Mouse (Mus musculus) subcutaneous adipose tissue, adult 2 months (tissue): Measurements from ENCODE around the gene Catsperg1. TPM values are rescaled to one million over a fixed set of nuclear protein-coding genes. Genes with fewer than 3 reads are reported as not detected.

Source experiments
- polyA plus RNA-seq: library from polyadenylated mRNA; depleted of rRNA; stranded (reverse); fragments of >200 nt; gene quantifications from 2 replicates; pipeline ENCODE4 v1.2.3, GENCODE M21; 2012; ENCODE audit warnings: low replicate concordance; rRNA removed

Catsperg1 gene
- polyA plus RNA-seq: 5.4 and 7.0 TPM in 2 replicates

DNA sequence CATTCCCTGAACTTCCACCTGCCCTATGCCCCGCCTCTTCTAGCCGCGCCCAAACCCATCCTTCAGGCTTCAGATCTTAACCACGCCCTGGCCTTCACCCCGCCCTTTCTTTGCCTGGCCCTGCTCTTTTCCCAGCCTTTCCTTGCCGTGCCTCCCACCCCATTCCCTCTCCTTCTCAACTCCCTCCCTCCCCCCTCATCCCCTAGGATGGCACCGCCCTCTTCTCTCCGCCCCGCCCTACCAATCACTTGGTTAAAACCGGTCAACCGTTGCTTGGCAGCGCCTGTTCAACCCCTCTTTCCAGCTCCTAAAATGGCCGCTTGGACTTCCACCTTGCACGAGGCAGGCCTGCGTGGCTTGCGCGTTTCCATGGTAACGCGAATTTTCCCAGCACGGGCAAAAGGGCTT, at the start of gene Catsperg1:
Catsperg1 (minus strand) TSS at position 361 of the 408 bp plus-strand sequence.

DNA sequence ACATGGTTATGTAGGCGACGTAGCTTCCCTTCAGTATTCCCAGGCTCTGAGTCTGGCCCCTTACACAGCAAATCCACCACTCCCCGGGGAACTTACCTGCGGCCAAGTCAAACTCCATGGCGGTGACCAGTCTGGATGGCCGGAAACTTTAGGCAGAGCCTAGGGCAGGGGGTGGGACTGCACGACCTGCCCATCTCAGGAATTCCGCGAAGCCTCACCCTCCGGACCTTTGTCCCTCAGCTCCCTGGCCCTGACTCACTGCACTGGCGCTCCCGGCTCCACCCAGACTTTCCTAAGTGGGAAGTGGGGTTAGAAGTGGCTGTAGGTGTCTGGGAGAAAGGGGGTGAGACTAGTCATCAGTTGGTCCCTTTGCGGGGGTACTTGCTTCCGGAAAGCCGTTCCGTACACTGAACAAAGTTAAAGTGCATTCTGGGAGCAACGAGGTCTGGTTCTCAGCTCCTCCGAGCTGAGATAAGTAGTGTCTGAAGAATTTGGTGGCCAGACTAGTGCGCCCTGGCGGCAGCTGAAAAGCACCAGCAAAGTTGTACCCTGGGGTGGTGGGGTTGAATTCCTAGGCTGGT, 34.5 kb upstream of the Catsperg1 start, which contains the start of gene 2200002D01Rik:
2200002D01Rik (minus strand) TSS at position 206 of the 581 bp plus-strand sequence.

DNA sequence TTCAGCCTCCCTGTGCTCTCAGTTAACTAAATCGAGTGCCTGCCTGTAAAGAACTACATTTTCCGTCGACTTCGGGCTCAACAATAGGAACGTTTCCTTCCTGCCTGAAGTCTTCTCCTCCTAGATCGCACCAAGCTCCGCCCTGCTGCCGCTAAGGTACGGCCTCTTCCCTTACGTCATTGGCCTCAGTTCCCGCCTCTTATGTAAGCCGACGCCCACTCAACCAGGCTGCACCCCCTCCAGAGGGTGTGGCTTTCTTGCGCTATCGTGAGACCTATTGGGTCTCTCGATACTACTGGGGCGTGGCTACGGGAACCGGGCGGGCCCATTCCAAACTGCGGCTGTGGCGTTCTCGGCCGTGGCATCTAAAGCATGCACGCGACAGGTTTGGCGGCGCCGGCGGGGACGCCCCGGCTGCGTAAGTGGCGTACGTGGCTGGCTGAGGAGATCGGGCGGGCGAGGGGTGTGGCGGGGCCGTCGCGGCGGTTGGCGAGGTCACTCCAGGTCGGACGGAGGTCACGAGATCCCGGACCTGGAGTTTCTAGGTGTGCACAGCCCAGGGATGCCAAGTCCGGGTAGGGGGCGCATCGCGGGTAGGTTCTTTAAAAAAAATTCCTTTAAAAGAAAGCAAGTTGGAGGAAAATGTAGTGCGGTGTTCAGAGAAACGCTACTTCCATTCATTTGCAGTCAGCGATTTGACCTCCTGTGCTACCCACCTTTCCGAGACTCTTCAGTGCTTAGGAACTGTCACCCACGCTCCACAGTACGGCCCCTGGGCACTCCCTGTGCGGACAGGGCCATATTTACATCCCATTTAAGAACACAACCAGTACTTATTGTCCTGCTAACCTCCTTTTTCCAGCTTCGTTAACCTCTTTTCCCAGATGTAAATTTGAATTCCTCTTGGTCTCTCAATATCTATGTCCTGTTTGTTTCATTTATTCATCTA, 24.5 kb upstream of the Catsperg1 start, which contains the start of gene Yif1b:
Yif1b (plus strand) TSS at position 311 of the 949 bp plus-strand sequence.

DNA sequence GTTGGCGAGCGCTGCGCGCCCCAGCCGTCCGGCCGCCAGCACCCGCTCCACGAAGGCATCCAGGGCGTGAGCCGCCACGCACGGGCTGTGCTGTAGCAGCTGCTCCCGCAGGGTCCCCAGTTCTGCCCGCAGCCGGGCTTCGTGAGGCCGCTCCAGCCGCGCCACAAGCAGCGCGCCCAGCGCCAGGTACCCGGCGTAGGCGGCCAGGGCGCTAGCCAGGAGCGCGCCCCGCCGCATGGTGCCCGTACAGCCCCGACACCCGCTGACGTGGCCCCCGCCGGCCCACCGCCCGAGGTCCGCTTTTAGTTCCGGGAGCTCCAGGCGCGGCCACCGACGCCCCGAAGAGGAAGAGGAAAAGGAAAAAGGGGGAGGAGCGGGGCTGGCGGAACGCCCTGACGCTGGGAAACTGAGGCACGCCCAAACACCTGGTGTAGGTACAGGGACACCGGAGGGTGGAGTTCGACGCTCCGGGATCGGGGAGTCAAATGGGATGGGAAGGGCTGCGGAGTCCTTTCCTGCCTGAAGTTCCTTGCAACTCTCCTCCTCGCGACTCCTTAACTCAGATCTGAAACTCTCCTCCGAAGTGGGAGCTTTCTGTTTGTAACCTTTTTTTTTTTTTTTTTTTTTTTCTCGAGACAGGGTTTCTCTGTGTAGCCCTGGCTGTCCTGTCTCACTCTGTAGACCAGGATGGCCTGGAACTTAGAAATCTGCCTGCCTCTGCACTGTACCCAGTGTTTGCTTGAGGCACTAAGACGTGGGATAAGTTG, 18.6 kb upstream of the Catsperg1 start, which contains the start of gene Kcnk6:
Kcnk6 (minus strand) TSS at position 269 of the 767 bp plus-strand sequence.

DNA sequence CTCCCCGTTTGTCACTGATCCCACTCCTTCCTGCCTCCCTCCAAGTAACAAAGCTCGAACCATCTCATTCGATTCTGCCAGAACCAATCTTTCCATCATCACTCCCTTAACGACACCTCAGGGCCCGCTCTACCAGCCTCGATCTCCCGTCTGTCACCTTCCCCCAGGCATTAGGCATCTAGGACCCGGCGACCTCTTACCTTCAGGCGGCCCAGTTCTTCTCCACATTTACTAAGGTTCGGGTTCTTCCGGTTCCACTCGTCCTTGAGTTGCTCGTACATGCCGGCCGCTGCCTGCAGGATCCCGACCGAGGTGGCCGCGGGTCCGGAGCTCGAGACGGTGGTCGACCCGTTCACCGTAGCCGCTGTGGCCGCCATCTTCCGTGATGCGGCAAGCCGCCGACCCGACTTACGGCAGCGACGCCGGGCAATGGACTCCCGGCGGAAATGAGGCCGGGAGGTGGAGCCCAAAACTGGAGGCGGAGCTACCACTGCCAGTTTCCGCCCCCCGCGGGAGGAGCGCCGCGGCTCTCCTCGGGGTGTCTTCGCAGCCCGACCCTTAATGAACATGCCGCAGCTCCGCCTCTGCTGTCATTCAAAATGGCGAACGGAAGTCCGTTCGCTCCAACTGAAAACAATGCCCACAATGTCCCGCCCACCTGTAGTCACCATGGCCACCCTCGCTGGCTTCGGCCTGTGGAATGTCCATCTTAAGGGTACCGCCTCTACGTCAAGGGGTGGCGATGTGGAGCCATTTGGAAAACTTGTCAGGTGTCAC, 33.6 kb downstream of the Catsperg1 start, which contains the start of gene Psmd8:
Psmd8 (minus strand) TSS at position 625 of the 777 bp plus-strand sequence.

DNA sequence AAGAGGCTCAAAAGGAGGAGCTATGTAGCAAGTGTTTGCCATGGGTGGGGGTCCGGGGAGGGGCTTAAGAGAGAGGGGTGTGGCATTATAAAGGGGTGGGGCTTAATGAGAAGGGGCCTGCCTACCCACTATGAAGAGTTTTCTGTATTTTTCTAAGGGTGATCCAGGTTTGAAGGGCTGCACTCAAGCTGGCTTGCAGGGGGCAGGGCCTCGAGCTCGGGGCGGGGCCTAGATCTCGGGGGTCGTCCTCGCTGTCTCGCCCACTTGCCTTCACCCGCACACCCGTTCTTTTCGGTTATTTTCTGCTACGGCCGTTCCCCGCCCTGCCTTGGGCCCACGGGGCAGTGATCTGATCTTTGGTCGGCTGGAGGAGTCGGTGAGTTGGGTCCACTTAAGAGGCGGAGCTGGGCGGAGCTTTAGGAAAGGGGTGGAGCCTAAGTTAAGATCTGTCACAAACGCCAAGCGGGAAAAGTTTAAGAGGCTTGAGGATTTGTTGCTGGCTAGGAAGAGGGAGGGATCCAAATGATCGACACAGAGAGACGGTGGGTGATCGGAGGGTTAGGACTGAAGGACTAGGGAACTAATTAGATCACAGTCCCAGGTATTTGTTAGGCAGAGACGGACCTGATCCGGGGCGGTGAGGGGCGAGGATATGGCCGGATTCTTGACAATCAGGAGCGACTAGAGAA, 43.6 kb downstream of the Catsperg1 start, which contains the start of the genes Ggn and Spred3:
Ggn (plus strand) TSS at position 145 of the 689 bp plus-strand sequence.
Spred3 (minus strand) TSS at position 346 of the 689 bp plus-strand sequence.

DNA sequence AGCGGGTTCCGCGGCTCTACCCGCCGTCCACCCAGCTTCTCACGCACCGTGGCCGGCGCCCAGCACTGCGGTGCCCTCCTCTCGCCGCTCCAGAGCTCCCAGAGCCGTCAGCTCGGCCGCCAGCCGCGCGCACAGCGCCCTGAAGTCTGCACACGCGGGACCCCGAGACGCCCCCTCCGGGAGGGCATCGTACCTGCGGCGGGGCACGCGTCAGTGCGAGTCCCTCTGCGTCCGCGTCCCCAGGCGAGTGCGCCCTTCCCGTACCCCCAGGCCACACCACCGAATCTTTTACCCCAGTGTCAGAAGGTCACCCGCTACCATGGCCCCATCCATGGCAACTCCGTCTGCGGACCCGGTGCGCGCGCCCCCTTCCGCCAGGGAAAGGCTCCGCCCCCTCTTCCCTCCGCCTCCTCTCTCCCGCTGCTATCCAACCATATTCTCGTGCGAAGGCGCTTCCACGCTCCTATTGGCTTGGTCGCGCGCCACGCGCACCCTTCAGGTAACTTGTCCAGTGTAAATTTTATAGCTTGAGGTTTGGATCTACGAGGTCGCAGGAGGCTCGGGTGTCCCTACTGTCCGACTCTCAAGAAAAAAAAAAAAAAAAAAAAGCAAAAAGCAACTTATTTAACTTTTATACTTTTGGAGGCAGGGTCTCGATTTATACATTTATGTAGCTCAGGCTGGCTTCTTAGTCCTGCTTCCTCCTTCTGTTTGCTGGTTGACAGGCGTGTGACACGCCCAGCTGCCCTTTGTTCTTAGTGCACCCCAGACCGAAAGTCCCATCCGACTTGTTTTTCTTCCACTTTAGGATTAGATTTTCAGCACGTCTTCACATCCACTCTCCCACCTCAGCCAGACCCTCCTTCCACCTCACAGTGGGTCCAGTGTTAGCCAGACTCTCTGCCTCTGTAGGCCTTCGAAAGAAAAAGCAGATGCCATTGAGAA, 57.7 kb downstream of the Catsperg1 start, which contains the start of gene Fam98c:
Fam98c (minus strand) TSS at position 397 of the 945 bp plus-strand sequence.

DNA sequence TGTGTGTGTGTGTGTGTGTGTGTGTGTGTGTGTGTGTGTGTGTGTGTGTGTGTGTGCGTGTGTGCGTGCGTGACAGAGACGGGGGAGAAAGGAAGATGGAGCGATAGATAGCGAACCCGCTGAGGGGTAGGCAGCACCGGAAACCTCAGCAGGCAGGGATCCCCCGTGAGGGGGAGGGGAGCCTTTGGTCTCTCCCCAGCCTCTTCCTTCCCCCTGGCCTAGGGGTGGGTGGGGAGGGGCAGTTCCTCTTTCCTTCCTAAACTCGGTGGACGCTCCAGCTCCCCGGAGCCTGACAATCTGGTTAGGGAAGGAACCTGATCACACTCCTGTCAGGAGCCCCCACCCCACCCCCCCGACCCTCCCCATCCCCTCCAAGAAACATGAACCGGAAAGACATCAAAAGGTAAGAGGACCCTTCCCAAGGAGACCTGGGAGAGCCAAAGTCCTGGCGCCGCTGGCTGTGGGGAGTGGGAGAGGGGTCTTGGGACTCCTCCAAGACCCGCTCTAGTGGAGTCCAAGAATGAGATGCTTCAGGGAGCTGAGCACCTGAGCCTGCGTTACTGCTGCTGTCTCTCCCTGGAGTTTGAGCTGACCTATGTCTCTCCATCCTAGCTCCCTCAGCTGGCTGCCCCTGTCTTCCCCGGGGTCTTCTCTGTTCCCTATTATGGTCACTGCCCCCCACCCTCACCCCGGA, 79.0 kb downstream of the Catsperg1 start, which contains the start of gene Rasgrp4:
Rasgrp4 (plus strand) TSS at position 159 of the 694 bp plus-strand sequence.

Other genes with a start within 250 kb of the Catsperg1 start
- gene Eif3k, start 232.2 kb downstream of the Catsperg1 start, polyA plus RNA-seq: 291 and 376 TPM in 2 replicates
- gene Map4k1, start 232.0 kb downstream of the Catsperg1 start, polyA plus RNA-seq: 8.4 and 8.8 TPM in 2 replicates
- gene Ryr1, start 88.9 kb downstream of the Catsperg1 start, polyA plus RNA-seq: 0.09 and 0.18 TPM in 2 replicates
- 16.5 and 16.6 TPM in 2 replicates for gene Rasgrp4, start 79.2 kb downstream of the Catsperg1 start, polyA plus RNA-seq
- 29.2 and 29.6 TPM in 2 replicates for gene Fam98c, start 57.8 kb downstream of the Catsperg1 start, polyA plus RNA-seq
- 1.5 and 1.6 TPM in 2 replicates for gene Ggn, start 43.8 kb downstream of the Catsperg1 start, polyA plus RNA-seq
- gene Spred3, start 43.6 kb downstream of the Catsperg1 start, polyA plus RNA-seq: 8.0 and 13.0 TPM in 2 replicates
- gene Psmd8, start 33.3 kb downstream of the Catsperg1 start, polyA plus RNA-seq: 263 TPM in 2 replicates
- 14.0 and 21.7 TPM in 2 replicates for gene Kcnk6, start 18.5 kb upstream of the Catsperg1 start, polyA plus RNA-seq
- gene Yif1b, start 24.3 kb upstream of the Catsperg1 start, polyA plus RNA-seq: 136 and 142 TPM in 2 replicates
- 2.1 and 4.1 TPM in 2 replicates for gene 2200002D01Rik, start 34.4 kb upstream of the Catsperg1 start, polyA plus RNA-seq
- 25.7 and 182 TPM in 2 replicates for gene Spint2, start 67.9 kb upstream of the Catsperg1 start, polyA plus RNA-seq
- gene Ppp1r14a, start 75.3 kb upstream of the Catsperg1 start, polyA plus RNA-seq: 20.1 and 193 TPM in 2 replicates
- 1.1 and 2.4 TPM in 2 replicates for gene Dpf1, start 89.9 kb upstream of the Catsperg1 start, polyA plus RNA-seq